Mouse (Mus musculus): ENCODE results near the gene Tssk3. TPM values are rescaled to one million over a fixed set of nuclear protein-coding genes. Genes with fewer than 3 reads are reported as not detected.

Tssk3 gene
- not detected in 2 replicates for polyA plus RNA-seq (2012; ENCODE audit: low replicate concordance)

DNA sequence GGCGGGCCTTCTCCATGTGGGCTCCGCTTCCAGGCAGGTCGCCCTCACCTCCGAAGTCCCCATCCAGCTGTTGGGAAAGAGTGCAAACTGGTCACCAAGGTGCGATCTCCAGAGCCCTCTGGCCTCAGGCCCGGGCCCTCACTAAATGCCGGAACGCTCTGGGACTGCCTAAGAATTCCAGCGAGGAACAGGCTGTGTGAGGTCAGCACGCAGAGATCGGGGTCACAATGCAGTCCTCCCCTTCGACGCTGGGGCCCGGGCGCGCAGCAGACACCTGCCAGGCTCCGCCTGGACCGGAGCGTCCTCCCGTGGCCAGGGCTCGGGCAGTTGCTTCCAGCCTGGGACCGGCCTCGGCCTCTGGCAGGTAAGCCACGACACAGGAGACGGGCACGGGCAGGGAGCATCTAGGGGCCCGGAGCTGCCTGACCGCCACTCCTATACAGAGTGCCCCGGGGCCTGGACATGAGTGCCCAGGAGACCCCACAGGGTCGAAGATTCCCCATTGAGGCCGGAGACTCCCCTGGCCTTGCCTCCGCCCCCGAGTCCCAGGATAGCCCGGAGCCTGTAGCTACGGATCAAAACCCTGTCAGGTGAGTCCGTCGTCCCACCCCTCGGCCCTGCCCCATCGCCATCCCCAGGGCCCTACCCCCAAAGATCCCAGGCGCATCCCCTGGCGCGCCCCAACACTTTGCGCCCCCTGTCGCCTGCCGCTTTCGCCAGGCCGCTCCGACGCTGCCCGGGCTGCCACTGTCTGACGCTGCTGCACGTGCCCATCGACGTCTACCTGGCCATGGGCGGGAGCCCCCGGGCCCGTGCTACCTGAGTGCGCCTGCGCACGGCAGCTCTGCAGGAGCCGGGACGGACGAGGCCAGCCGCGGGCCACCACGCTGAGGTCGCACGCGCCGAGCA lies at the start of gene Tssk3, which contains the start of gene Fam229a:
Gene Tssk3 (minus strand): TSS at position 51 of the 909 bp plus-strand sequence.
Gene Fam229a (plus strand): TSS at position 219 of the 909 bp plus-strand sequence.

DNA sequence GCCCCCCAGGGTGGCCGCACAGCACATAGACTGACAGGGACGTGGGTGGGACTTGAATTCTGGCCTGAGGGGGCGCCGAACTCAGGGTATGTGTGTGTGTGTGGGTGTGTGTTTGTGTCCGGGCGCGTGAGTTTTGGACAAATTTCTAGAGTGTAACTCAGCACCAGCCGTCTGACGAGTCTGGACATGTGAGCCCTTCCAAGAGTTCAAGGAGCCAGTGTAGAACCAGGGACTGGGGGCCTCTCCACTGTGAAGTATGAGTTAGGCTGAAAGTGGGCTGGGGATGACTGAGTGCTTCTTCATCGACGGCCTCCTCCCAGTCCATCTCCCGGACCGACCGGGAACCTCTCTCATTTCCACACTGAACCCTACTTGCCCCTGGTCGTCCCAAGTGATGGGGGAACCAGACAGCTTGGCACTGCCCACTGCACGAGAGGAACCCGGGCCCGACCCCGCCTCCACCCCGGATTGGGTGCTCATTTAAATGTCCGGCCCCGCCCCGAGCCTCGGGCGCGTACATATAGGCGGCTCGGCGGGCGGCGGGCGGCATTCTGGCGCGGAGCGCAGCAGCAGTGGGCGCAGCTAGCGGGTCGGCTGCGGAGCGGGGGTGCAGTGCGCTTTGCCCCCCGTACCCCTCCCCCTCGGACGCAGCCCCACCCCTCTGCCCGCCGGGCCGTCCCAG lies 22.4 kb upstream of the Tssk3 start, which contains the start of gene Marcksl1:
Gene Marcksl1 (plus strand): TSS at position 496 of the 682 bp plus-strand sequence.

DNA sequence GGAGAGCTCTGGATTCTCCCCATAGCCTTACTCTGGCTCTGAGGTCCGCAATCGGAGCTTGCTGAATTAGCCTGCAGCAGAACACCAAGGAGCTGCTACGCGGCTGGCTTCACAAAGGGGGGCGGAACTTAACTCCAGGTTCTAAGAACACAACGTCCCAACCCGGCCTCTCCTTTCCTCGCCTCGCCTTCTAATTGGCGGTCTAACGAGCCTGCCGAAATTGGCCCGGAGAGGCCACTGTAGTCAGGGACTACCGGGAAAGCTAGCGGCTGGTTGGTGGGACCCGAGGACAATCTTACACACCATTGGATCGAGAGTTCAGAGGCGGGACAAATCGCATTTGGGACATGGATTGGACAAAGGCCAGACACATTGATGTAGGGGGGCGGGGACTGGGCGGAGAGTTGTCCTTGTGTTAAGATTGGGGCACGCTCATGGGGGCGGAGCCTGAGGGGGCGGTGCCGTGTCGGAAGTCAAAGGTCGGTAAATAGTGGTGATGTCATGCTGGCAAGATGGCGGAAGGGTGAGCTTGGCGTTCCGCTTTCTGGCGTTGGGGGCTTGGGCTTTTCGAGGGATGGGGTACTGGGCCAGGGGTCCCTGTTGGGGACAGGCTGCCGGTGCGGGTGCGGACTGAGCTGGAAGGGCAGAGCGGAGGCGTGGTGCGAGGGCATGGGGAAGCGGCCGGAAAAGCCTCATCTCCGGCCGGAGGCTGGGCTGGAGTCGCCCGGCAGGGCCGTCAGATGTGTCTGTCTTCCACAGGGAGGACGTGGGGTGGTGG lies 29.4 kb downstream of the Tssk3 start, which contains the start of gene Bsdc1:
Gene Bsdc1 (plus strand): TSS at position 399 of the 778 bp plus-strand sequence.

DNA sequence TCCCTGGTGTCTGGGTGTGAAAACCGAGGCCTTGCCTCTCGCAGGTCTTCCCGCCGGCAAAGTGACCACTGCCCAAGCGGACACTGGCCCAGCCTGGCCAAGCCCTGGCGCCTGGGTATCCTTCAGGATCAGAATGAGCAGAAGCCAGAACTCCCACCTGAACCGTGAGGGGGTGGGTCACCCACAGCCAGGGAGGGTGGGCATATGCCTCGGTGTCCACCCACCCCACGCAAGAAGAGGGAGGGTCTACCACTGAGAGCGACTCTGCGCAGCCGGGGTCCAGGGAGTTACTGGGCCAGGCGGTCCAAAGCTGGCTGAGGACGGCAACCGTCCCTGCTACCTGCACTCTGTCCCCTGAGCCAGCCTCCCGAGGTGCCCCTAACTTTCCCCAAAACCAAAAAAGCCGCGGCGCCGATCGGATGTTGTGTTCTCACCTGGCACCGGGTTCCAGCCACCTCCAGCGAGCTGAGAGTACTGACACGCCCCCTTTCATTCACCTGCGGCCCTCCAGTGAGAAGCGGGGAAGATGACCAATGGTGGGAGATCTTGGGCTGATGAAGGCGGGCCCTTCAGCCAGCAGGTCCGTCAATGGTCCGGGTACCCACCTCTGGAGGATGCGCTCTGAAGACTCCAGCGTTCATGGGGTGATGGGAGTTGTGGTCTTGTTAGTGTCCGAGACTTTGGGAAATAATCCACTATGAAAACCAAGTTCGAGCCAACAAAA lies 50.3 kb downstream of the Tssk3 start, which contains the start of gene Zbtb8b:
Gene Zbtb8b (minus strand): TSS at position 514 of the 724 bp plus-strand sequence.

Other genes starting within 250 kb of the Tssk3 start
- 12.3 and 25.0 TPM in 2 replicates for gene C77080, start 229.6 kb downstream of the Tssk3 start, polyA plus RNA-seq (2012; ENCODE audit: low replicate concordance)
- gene Sync, start 203.4 kb downstream of the Tssk3 start, polyA plus RNA-seq (2012; ENCODE audit: low replicate concordance), result not detected in 2 replicates
- gene Rbbp4, start 155.7 kb downstream of the Tssk3 start, polyA plus RNA-seq (2012; ENCODE audit: low replicate concordance), result 17.5 and 21.9 TPM in 2 replicates
- 1.3 and 1.9 TPM in 2 replicates for gene Zbtb8os, start 155.3 kb downstream of the Tssk3 start, polyA plus RNA-seq (2012; ENCODE audit: low replicate concordance)
- gene Zbtb8a, start 112.9 kb downstream of the Tssk3 start, polyA plus RNA-seq (2012; ENCODE audit: low replicate concordance), result 1.1 and 2.3 TPM in 2 replicates
- gene Zbtb8b, start 50.2 kb downstream of the Tssk3 start, polyA plus RNA-seq (2012; ENCODE audit: low replicate concordance), result not detected in 2 replicates
- gene Bsdc1, start 29.4 kb downstream of the Tssk3 start, polyA plus RNA-seq (2012; ENCODE audit: low replicate concordance), result 37.4 and 50.9 TPM in 2 replicates
- 4.0 and 17.3 TPM in 2 replicates for gene Fam229a, start 168 bp upstream of the Tssk3 start, polyA plus RNA-seq (2012; ENCODE audit: low replicate concordance)
- gene Marcksl1, start 22.6 kb upstream of the Tssk3 start, polyA plus RNA-seq (2012; ENCODE audit: low replicate concordance), result 28.8 and 91.9 TPM in 2 replicates
- 26.0 and 75.3 TPM in 2 replicates for gene Hdac1, start 51.7 kb upstream of the Tssk3 start, polyA plus RNA-seq (2012; ENCODE audit: low replicate concordance)
- gene Lck, start 82.6 kb upstream of the Tssk3 start, polyA plus RNA-seq (2012; ENCODE audit: low replicate concordance), result 13.3 and 17.6 TPM in 2 replicates
- gene Fam167b, start 87.5 kb upstream of the Tssk3 start, polyA plus RNA-seq (2012; ENCODE audit: low replicate concordance), result 1.8 and 2.0 TPM in 2 replicates
- 55.8 and 125 TPM in 2 replicates for gene Eif3i, start 109.6 kb upstream of the Tssk3 start, polyA plus RNA-seq (2012; ENCODE audit: low replicate concordance)
- gene Tmem234, start 109.6 kb upstream of the Tssk3 start, polyA plus RNA-seq (2012; ENCODE audit: low replicate concordance), result 229 and 293 TPM in 2 replicates
- gene Dcdc2b, start 123.2 kb upstream of the Tssk3 start, polyA plus RNA-seq (2012; ENCODE audit: low replicate concordance), result 0.60 TPM in 1 of 2 replicates, not detected in the other
- gene Iqcc, start 128.1 kb upstream of the Tssk3 start, polyA plus RNA-seq (2012; ENCODE audit: low replicate concordance), result 4.0 and 5.9 TPM in 2 replicates
- gene Ccdc28b, start 132.9 kb upstream of the Tssk3 start, polyA plus RNA-seq (2012; ENCODE audit: low replicate concordance), result 9.9 and 21.2 TPM in 2 replicates
- 48.8 and 58.1 TPM in 2 replicates for gene Txlna, start 150.0 kb upstream of the Tssk3 start, polyA plus RNA-seq (2012; ENCODE audit: low replicate concordance)
- gene Kpna6, start 181.7 kb upstream of the Tssk3 start, polyA plus RNA-seq (2012; ENCODE audit: low replicate concordance), result 24.0 and 24.3 TPM in 2 replicates
- gene Tmem39b, start 205.8 kb upstream of the Tssk3 start, polyA plus RNA-seq (2012; ENCODE audit: low replicate concordance), result 43.2 and 83.9 TPM in 2 replicates

All from leukemia stem cell, adult 10-12 weeks (primary cell).